Mouse (Mus musculus): ENCODE measurements around the gene Scn1b. TPM values are rescaled to one million over a fixed set of nuclear protein-coding genes. Genes with fewer than 3 reads are reported as not detected.
A peak's percentile ranks its signal among the peaks of the same experiment; 100 is the strongest.

Gene Scn1b
- polyA plus RNA-seq, 1 experiment from 2014 or later, result 1.3 TPM

- Histone ChIP-seq H3K4me3 (no peak overlapping the region), H3K9me3 (no peaks in the 10 kb centered on the region), H3K4me1 (replicated peaks) (peaks cover 10% of the 10 kb centered on the region; the same call in 1 of the 2 replicates), H3K36me3 (no peaks in the 10 kb centered on the region), H3K27ac (no peak overlapping the region), H3K27me3 (ENCODE audit: insufficient read depth, poor library complexity, severe bottlenecking) (no peaks in the 10 kb centered on the region)
- DNase-seq (ENCODE audit: low spot score), result no peak
- WGBS, result 89% methylated on average over 11 of the region's 11 CpGs
Measured at GRCm38 (mm10) chr7:31107781-31108180, 19.0 kb downstream of the Scn1b start.

- Histone ChIP-seq H3K4me3 (no peak overlapping the region), H3K27ac (no peak overlapping the region), H3K4me1 (replicated peaks) (peaks cover 4% of the 10 kb centered on the region; the same call in 1 of the 2 replicates), H3K27me3 (ENCODE audit: insufficient read depth, poor library complexity, severe bottlenecking) (no peaks in the 10 kb centered on the region), H3K36me3 (no peaks in the 10 kb centered on the region), H3K9me3 (no peaks in the 10 kb centered on the region)
- no peak for DNase-seq (ENCODE audit: low spot score)
- WGBS, result 66% methylated on average over 3 of the region's 3 CpGs
Measured at GRCm38 (mm10) chr7:31106166-31106565, 20.6 kb downstream of the Scn1b start.

- WGBS, result 71% methylated on average over 15 of the region's 15 CpGs
- peak; percentile 54 for DNase-seq (ENCODE audit: low spot score)
- no peak overlapping the region for H3K4me3 ChIP-seq
- H3K36me3 ChIP-seq, result no peaks in the 10 kb centered on the region
- H3K27me3 ChIP-seq (ENCODE audit: insufficient read depth, poor library complexity, severe bottlenecking), result no peaks in the 10 kb centered on the region
- no peak overlapping the region for H3K27ac ChIP-seq
- peaks cover 4% of the 10 kb centered on the region; the same call in 1 of the 2 replicates for H3K4me1 ChIP-seq (replicated peaks)
- H3K9me3 ChIP-seq, result no peaks in the 10 kb centered on the region
Measured at GRCm38 (mm10) chr7:31105061-31105768, 21.6 kb downstream of the Scn1b start.

GRCm38 (mm10) chr7:31100786-31101185 lies 26.0 kb downstream of the Scn1b start:
- Histone ChIP-seq H3K9me3 (peaks cover 3% of the 10 kb centered on the region; the same call in 1 of the 2 replicates), H3K4me3 (no peak overlapping the region), H3K27me3 (ENCODE audit: insufficient read depth, poor library complexity, severe bottlenecking) (no peaks in the 10 kb centered on the region), H3K4me1 (replicated peaks) (peaks cover 9% of the 10 kb centered on the region), H3K27ac (no peak overlapping the region), H3K36me3 (no peaks in the 10 kb centered on the region)
- WGBS, result 84% methylated on average over 14 of the region's 14 CpGs
- DNase-seq (ENCODE audit: low spot score), result no peak

GRCm38 (mm10) chr7:31099612-31099982 lies 27.2 kb downstream of the Scn1b start:
- no peak for DNase-seq (ENCODE audit: low spot score)
- Histone ChIP-seq H3K4me1 (replicated peaks) (peaks cover 5% of the 10 kb centered on the region; the same call in 1 of the 2 replicates), H3K27me3 (ENCODE audit: insufficient read depth, poor library complexity, severe bottlenecking) (no peaks in the 10 kb centered on the region), H3K4me3 (no peak overlapping the region), H3K36me3 (no peaks in the 10 kb centered on the region), H3K9me3 (peaks cover 3% of the 10 kb centered on the region; the same call in 1 of the 2 replicates), H3K27ac (no peak overlapping the region)
- WGBS, result 86% methylated on average over 6 of the region's 6 CpGs

GRCm38 (mm10) chr7:31098697-31099611 lies 27.8 kb downstream of the Scn1b start:
- Histone ChIP-seq H3K4me3 (no peak overlapping the region), H3K27me3 (ENCODE audit: insufficient read depth, poor library complexity, severe bottlenecking) (no peaks in the 10 kb centered on the region), H3K36me3 (no peaks in the 10 kb centered on the region), H3K4me1 (replicated peaks) (peaks cover 5% of the 10 kb centered on the region; the same call in 1 of the 2 replicates), H3K27ac (no peak overlapping the region), H3K9me3 (peaks cover 3% of the 10 kb centered on the region; the same call in 1 of the 2 replicates)
- DNase-seq (ENCODE audit: low spot score), result no peak
- WGBS, result 78% methylated on average over 22 of the region's 22 CpGs

- 39% methylated on average over 20 of the region's 20 CpGs for WGBS
- peaks cover 3% of the 10 kb centered on the region; the same call in 1 of the 2 replicates for H3K9me3 ChIP-seq
- no peaks in the 10 kb centered on the region for H3K27me3 ChIP-seq (ENCODE audit: insufficient read depth, poor library complexity, severe bottlenecking)
- H3K4me3 ChIP-seq, result peak overlapping the region; percentile 39
- peak; percentile 91 for DNase-seq (ENCODE audit: low spot score)
- H3K4me1 ChIP-seq (replicated peaks), result peaks cover 5% of the 10 kb centered on the region; the same call in 1 of the 2 replicates
- H3K27ac ChIP-seq, result peak overlapping the region; percentile 67
- no peaks in the 10 kb centered on the region for H3K36me3 ChIP-seq
Measured at GRCm38 (mm10) chr7:31097583-31098248, 29.1 kb downstream of the Scn1b start.

GRCm38 (mm10) chr7:31096892-31097564 lies 29.8 kb downstream of the Scn1b start:
- Histone ChIP-seq H3K4me3 (no peak overlapping the region), H3K27me3 (ENCODE audit: insufficient read depth, poor library complexity, severe bottlenecking) (no peaks in the 10 kb centered on the region), H3K9me3 (peaks cover 3% of the 10 kb centered on the region; the same call in 1 of the 2 replicates), H3K4me1 (replicated peaks) (peaks cover 5% of the 10 kb centered on the region; the same call in 1 of the 2 replicates), H3K27ac (no peak overlapping the region), H3K36me3 (no peaks in the 10 kb centered on the region)
- DNase-seq (ENCODE audit: low spot score), result no peak
- 74% methylated on average over 9 of the region's 9 CpGs for WGBS

GRCm38 (mm10) chr7:31094774-31095501 lies 31.9 kb downstream of the Scn1b start:
- Histone ChIP-seq H3K4me1 (replicated peaks) (peaks cover 5% of the 10 kb centered on the region; the same call in 1 of the 2 replicates), H3K36me3 (no peaks in the 10 kb centered on the region), H3K27me3 (ENCODE audit: insufficient read depth, poor library complexity, severe bottlenecking) (no peaks in the 10 kb centered on the region), H3K4me3 (no peak overlapping the region), H3K9me3 (peaks cover 5% of the 10 kb centered on the region; the same call in 1 of the 2 replicates), H3K27ac (no peak overlapping the region)
- 27% methylated on average over 12 of the region's 12 CpGs for WGBS
- DNase-seq (ENCODE audit: low spot score), result no peak

- Histone ChIP-seq H3K27me3 (ENCODE audit: insufficient read depth, poor library complexity, severe bottlenecking) (no peaks in the 10 kb centered on the region), H3K4me1 (replicated peaks) (peaks cover 17% of the 10 kb centered on the region), H3K27ac (no peak overlapping the region), H3K9me3 (0 out of 2 replicates have a peak, but pooled peaks cover 3% of the 10 kb centered on the region), H3K4me3 (no peak overlapping the region), H3K36me3 (no peaks in the 10 kb centered on the region)
- DNase-seq (ENCODE audit: low spot score), result no peak
- WGBS, result 95% methylated on average over 2 of the region's 2 CpGs
Measured at GRCm38 (mm10) chr7:31089721-31090120, 37.1 kb downstream of the Scn1b start.

GRCm38 (mm10) chr7:31088206-31088605 lies 38.6 kb downstream of the Scn1b start:
- 0 out of 2 replicates have a peak, but pooled peaks cover 3% of the 10 kb centered on the region for H3K9me3 ChIP-seq
- no peaks in the 10 kb centered on the region for H3K36me3 ChIP-seq
- WGBS, result 73% methylated on average over 3 of the region's 3 CpGs
- peaks cover 29% of the 10 kb centered on the region for H3K4me1 ChIP-seq (replicated peaks)
- H3K27ac ChIP-seq, result peak overlapping the region; percentile 35; the same call in 1 of the 2 replicates
- H3K27me3 ChIP-seq (ENCODE audit: insufficient read depth, poor library complexity, severe bottlenecking), result no peaks in the 10 kb centered on the region
- no peak for DNase-seq (ENCODE audit: low spot score)
- no peak overlapping the region for H3K4me3 ChIP-seq

All from hindbrain, embryonic 10.5 days (tissue).